In genomic region chr13:83716711-83717171, GRCm38 (mm10) we compare ENCODE assay signal across 9 mouse cellular contexts.
DNase-seq lines count a peak whose midpoint lies in the region; ATAC-seq lines count a peak whose summit lies in the region.
"Had no signal": no experiment of that assay in that cellular context is flagged by ENCODE, and none has a peak within 500 bp of the region (broad histone marks: within the 10 kb centered on the region; RNA-seq: fewer than 3 reads in every experiment).

No protein-coding gene starts in this region.

- DNase-seq in brain, adult 2 months (ENCODE audit: low read depth, low spot score): peak; percentile 83
- peak; percentile 12 for DNase-seq in embryo, embryonic 10 days (ENCODE audit: low spot score)
- no peak for DNase-seq in gastrocnemius, postnatal 25 days
- no peak for DNase-seq in liver, embryonic 11.5 days (ENCODE audit: low spot score)
- DNase-seq in heart, postnatal 14 days: no peak
- DNase-seq in adrenal gland, postnatal 14 days: no peak

- peak overlapping the region; percentile 66 for H3K9ac ChIP-seq in hindbrain, embryonic 15.5 days
- peak overlapping the region; percentile 59 for H3K9ac ChIP-seq in midbrain, embryonic 15.5 days
- H3K9ac ChIP-seq in liver, embryonic 11.5 days (ENCODE audit: low read depth, low read length): no peak overlapping the region

- no peaks in the 10 kb centered on the region for H3K36me3 ChIP-seq in hindbrain, embryonic 15.5 days
- H3K36me3 ChIP-seq in midbrain, embryonic 15.5 days (replicated peaks): no peaks in the 10 kb centered on the region
- no peaks in the 10 kb centered on the region for H3K36me3 ChIP-seq in liver, embryonic 11.5 days (ENCODE audit: control insufficient read depth, insufficient read depth, low read length)

- no peak for ATAC-seq in hindbrain, embryonic 15.5 days (ENCODE audit: low FRiP score, low read depth)
- ATAC-seq in midbrain, embryonic 15.5 days (replicated peaks): no peak
- no peak for ATAC-seq in liver, embryonic 11.5 days (replicated peaks; ENCODE audit: low FRiP score)

- H3K27me3 ChIP-seq in hindbrain, embryonic 15.5 days: no peaks in the 10 kb centered on the region
- peaks cover 7% of the 10 kb centered on the region for H3K27me3 ChIP-seq in midbrain, embryonic 15.5 days (replicated peaks)
- peaks cover 99% of the 10 kb centered on the region for H3K27me3 ChIP-seq in liver, embryonic 11.5 days (replicated peaks; ENCODE audit: control insufficient read depth, insufficient read depth, low read length)

- H3K27ac ChIP-seq in hindbrain, embryonic 15.5 days (replicated peaks): peak overlapping the region; percentile 98
- peak overlapping the region; percentile 86 for H3K27ac ChIP-seq in midbrain, embryonic 15.5 days
- no peak overlapping the region for H3K27ac ChIP-seq in liver, embryonic 11.5 days (ENCODE audit: low read depth, low read length)

- no peaks in the 10 kb centered on the region for H3K9me3 ChIP-seq in hindbrain, embryonic 15.5 days
- H3K9me3 ChIP-seq in midbrain, embryonic 15.5 days: no peaks in the 10 kb centered on the region
- H3K9me3 ChIP-seq in liver, embryonic 11.5 days (ENCODE audit: control insufficient read depth, low read length): no peaks in the 10 kb centered on the region
- H3K9me3 ChIP-seq: megakaryocyte, embryonic 14.5 days had no signal

- 9% methylated on average over 8 of the region's 8 CpGs for WGBS in hindbrain, embryonic 15.5 days
- 11% methylated on average over 8 of the region's 8 CpGs for WGBS in midbrain, embryonic 15.5 days
- 2% methylated on average over 8 of the region's 8 CpGs for WGBS in liver, embryonic 11.5 days

- H3K4me2 ChIP-seq in hindbrain, embryonic 15.5 days: peak overlapping the region; percentile 78
- H3K4me2 ChIP-seq in midbrain, embryonic 15.5 days: peak overlapping the region; percentile 62
- H3K4me2 ChIP-seq in liver, embryonic 11.5 days: no peak overlapping the region

- intact Hi-C loops in heart, postnatal 14 days (cut with DNase I): loop anchor here (5.0 kb wide), 2 partner anchors 631 to 1041 kb away; no protein-coding TSS in a partner anchor

- peak overlapping the region; percentile 77 for H3K4me3 ChIP-seq in hindbrain, embryonic 15.5 days
- H3K4me3 ChIP-seq in midbrain, embryonic 15.5 days: peak overlapping the region; percentile 45
- no peak overlapping the region for H3K4me3 ChIP-seq in liver, embryonic 11.5 days (ENCODE audit: low read depth, low read length)

- peaks cover 29% of the 10 kb centered on the region for H3K4me1 ChIP-seq in hindbrain, embryonic 15.5 days (replicated peaks)
- peaks cover 35% of the 10 kb centered on the region for H3K4me1 ChIP-seq in midbrain, embryonic 15.5 days
- H3K4me1 ChIP-seq in liver, embryonic 11.5 days (replicated peaks; ENCODE audit: control insufficient read depth, insufficient read depth, low read length): no peaks in the 10 kb centered on the region

Comparison
In these comparisons a context has a peak if more than half of its experiments do, and no peak if none do; other contexts are left out.
1. DNase-seq: peak in brain, adult 2 months (single experiment) and embryo, embryonic 10 days (single experiment); none in gastrocnemius, postnatal 25 days (single experiment), liver, embryonic 11.5 days (single experiment), heart, postnatal 14 days (0 of 2) and adrenal gland, postnatal 14 days (single experiment).